11 mouse cellular contexts compared by ENCODE assay signal in genomic region chr6:145861462-145862227, GRCm38 (mm10). TPM values are rescaled to one million over a fixed set of nuclear protein-coding genes. Genes with fewer than 3 reads are reported as not detected.
DNase-seq lines count a peak whose midpoint lies in the region; ATAC-seq and TF ChIP-seq lines count a peak whose summit lies in the region.
"Had no signal": no experiment of that assay in that cellular context is flagged by ENCODE, and none has a peak within 500 bp of the region (broad histone marks: within the 10 kb centered on the region; RNA-seq: fewer than 3 reads in every experiment).

No protein-coding gene starts in this region.

- H3K4me1 ChIP-seq in heart, embryonic 12.5 days (replicated peaks): peaks cover 6% of the 10 kb centered on the region
- H3K4me1 ChIP-seq in brown adipose tissue, adult 24 weeks (ENCODE audit: control insufficient read depth, insufficient read depth, insufficient read length, low read length): peaks cover 4% of the 10 kb centered on the region; the same call in 1 of the 2 replicates
- 0 out of 2 replicates have a peak, but pooled peaks cover 10% of the 10 kb centered on the region for H3K4me1 ChIP-seq in forebrain, postnatal 0 days (ENCODE audit: insufficient read depth)
- H3K4me1 ChIP-seq in midbrain, embryonic 14.5 days (ENCODE audit: control insufficient read depth, insufficient read depth, low read length): peaks cover 18% of the 10 kb centered on the region

- no peaks in the 10 kb centered on the region; the same call in 1 of the 2 replicates for H3K36me3 ChIP-seq in heart, embryonic 12.5 days
- H3K36me3 ChIP-seq in forebrain, postnatal 0 days (ENCODE audit: insufficient read depth): no peaks in the 10 kb centered on the region
- H3K36me3 ChIP-seq in midbrain, embryonic 14.5 days (ENCODE audit: control insufficient read depth, insufficient read depth, low read length): no peaks in the 10 kb centered on the region
- H3K36me3 ChIP-seq: liver, embryonic 12.5 days had no signal

- peak overlapping the region; percentile 92 for H3K4me2 ChIP-seq in heart, embryonic 12.5 days
- H3K4me2 ChIP-seq in forebrain, postnatal 0 days (ENCODE audit: low read depth): peak overlapping the region; percentile 99
- peak overlapping the region; percentile 100 for H3K4me2 ChIP-seq in midbrain, embryonic 14.5 days (ENCODE audit: low read length)

- no peaks in the 10 kb centered on the region for H3K9me3 ChIP-seq in heart, embryonic 12.5 days (replicated peaks)
- no peaks in the 10 kb centered on the region for H3K9me3 ChIP-seq in forebrain, postnatal 0 days (ENCODE audit: low read length)
- H3K9me3 ChIP-seq in midbrain, embryonic 14.5 days (ENCODE audit: control insufficient read depth, low read length): no peaks in the 10 kb centered on the region
- H3K9me3 ChIP-seq: liver, embryonic 12.5 days had no signal

- H3K4me3 ChIP-seq in heart, embryonic 12.5 days: peak overlapping the region; percentile 73
- H3K4me3 ChIP-seq in brown adipose tissue, adult 24 weeks (ENCODE audit: insufficient read depth, low read depth, low read length): peak overlapping the region; percentile 94; the same call in 1 of the 2 replicates
- H3K4me3 ChIP-seq in forebrain, postnatal 0 days (ENCODE audit: low read depth, low read length): no peak overlapping the region
- peak overlapping the region; percentile 61 for H3K4me3 ChIP-seq in midbrain, embryonic 14.5 days (replicated peaks; ENCODE audit: low read depth, low read length)

- no peak for DNase-seq in heart, postnatal 25 days (ENCODE audit: low spot score)
- DNase-seq in forebrain, postnatal 0 days: no peak
- no peak for DNase-seq in midbrain, embryonic 14.5 days
- no peak for DNase-seq in cerebellum, postnatal 10 days
- DNase-seq in layer of hippocampus, adult 8-10 months (ENCODE audit: low spot score in 2 of 2): no peak
- DNase-seq in right cerebral cortex, postnatal 25 days: no peak

- H3K27ac ChIP-seq in heart, embryonic 12.5 days (ENCODE audit: poor library complexity, severe bottlenecking): no peak overlapping the region
- H3K27ac ChIP-seq in brown adipose tissue, adult 24 weeks (replicated peaks; ENCODE audit: low read depth, low read length): no peak overlapping the region
- H3K27ac ChIP-seq in forebrain, postnatal 0 days (ENCODE audit: low read depth, low read length): no peak overlapping the region
- H3K27ac ChIP-seq in midbrain, embryonic 14.5 days (replicated peaks; ENCODE audit: low read depth, low read length): no peak overlapping the region
- H3K27ac ChIP-seq: liver, embryonic 12.5 days had no signal

- no peak for ATAC-seq in heart, embryonic 12.5 days (ENCODE audit: insufficient number of reproducible peaks, low FRiP score)
- ATAC-seq in forebrain, postnatal 0 days: no peak
- ATAC-seq in midbrain, embryonic 14.5 days (ENCODE audit: low FRiP score, low TSS enrichment): no peak
- ATAC-seq: CD4-positive, CD25-positive, alpha-beta regulatory T cell, adult 4 months; liver, embryonic 12.5 days had no signal

- intact Hi-C loops in heart, postnatal 25 days (cut with DNase I): loop anchor here (5.0 kb wide), 1 partner anchor 301 kb away; no protein-coding TSS in a partner anchor

- peak overlapping the region; percentile 79; the same call in 1 of the 2 replicates for H3K9ac ChIP-seq in heart, embryonic 12.5 days
- no peak overlapping the region for H3K9ac ChIP-seq in forebrain, postnatal 0 days
- H3K9ac ChIP-seq in midbrain, embryonic 14.5 days (replicated peaks; ENCODE audit: low read length): no peak overlapping the region
- H3K9ac ChIP-seq: liver, embryonic 12.5 days had no signal

- 0 out of 2 replicates have a peak, but pooled peaks cover 4% of the 10 kb centered on the region for H3K27me3 ChIP-seq in heart, embryonic 12.5 days (replicated peaks)
- peaks cover 16% of the 10 kb centered on the region; the same call in 1 of the 2 replicates for H3K27me3 ChIP-seq in forebrain, postnatal 0 days (ENCODE audit: insufficient read depth, low read length)
- H3K27me3 ChIP-seq in midbrain, embryonic 14.5 days (ENCODE audit: control insufficient read depth, insufficient read depth, low read length): peaks cover 48% of the 10 kb centered on the region

- TF ChIP-seq CTCF in forebrain, postnatal 0 days (IDR thresholded peaks at IDR 0.05; ENCODE audit: low read depth): no peak

- 70% methylated on average over 9 of the region's 9 CpGs for WGBS in heart, embryonic 12.5 days
- 72% methylated on average over 9 of the region's 9 CpGs for WGBS in forebrain, postnatal 0 days
- 76% methylated on average over 9 of the region's 9 CpGs for WGBS in midbrain, embryonic 14.5 days

RNA-seq across cellular contexts. Expression of gene Bhlhe41, which starts 3.7 kb away (rescaled TPM):
- polyA plus RNA-seq in heart, embryonic 12.5 days (2016; fragmentation: Nextera tagmentation; extraction: Ambion mirVana): 6.5 and 6.9 TPM in 2 replicates
- total RNA-seq in heart, postnatal 25 days (2021): 10 to 100 TPM; 12.5 to 26.5 TPM
- 10.6 and 11.3 TPM in 2 replicates for polyA plus RNA-seq in brown adipose tissue, adult 24 weeks (2012; ENCODE audit: insufficient read depth, insufficient read length, missing spikeins)
- total RNA-seq in forebrain, postnatal 0 days (2014; rRNA removed): 2.7 and 5.2 TPM in 2 replicates
- 2.7 and 4.1 TPM in 2 replicates for polyA plus RNA-seq in forebrain, postnatal 0 days (2015; fragmentation: Nextera tagmentation; extraction: Ambion mirVana)
- 5.9 and 6.4 TPM in 2 replicates for polyA plus RNA-seq in midbrain, embryonic 14.5 days (2014; fragmentation: Nextera tagmentation; extraction: Ambion mirVana)
- total RNA-seq in layer of hippocampus, adult 8-10 months (2022): 10 to 100 TPM; 56.4 to 70.3 (median 63.4) TPM
- total RNA-seq: granulocyte monocyte progenitor cell, adult 5-6 weeks had no signal
